Mouse (Mus musculus): Measurements from ENCODE around the gene Serpina5.

The Serpina5 gene

DNA sequence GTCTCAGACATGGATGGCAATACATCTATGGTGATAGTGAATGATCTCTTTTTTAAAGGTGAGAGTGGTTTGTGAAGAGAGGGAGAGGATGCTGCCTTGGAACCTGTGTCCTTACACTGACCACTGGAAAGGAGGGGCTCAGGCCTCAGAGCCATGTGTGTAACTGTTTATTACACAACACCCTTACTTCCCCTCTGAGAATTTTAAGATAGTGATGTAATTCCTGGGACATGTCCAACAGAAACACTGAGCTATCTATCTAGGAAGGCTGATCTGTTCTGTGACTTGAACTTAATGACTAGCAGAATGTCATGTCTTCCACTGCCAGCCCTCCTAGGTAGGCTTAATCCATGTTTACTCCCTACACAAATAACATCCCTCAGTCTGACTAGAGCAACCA is 30.1 kb downstream of the Serpina5 start:
- DNase-seq: no peak

DNA sequence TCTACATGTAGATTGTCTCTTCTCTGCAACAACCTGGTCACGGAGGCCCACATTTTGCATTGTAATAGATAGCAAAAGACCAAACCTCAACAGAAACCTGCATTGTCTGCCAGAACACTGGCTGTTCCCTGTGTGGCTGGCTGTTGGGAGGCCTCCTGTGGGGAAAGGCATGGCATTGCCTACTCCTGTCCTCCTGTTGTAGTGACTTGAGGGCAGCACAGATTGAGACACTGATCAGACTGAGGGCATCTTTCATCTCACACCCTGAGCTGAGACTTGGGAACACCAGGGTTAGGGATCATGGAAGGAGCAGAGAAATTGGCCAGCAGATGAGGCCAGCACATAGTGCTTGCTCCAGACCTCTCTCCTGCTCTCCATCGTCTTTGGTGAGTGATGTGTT is 37.3 kb downstream of the Serpina5 start:
- no peak for DNase-seq

DNA sequence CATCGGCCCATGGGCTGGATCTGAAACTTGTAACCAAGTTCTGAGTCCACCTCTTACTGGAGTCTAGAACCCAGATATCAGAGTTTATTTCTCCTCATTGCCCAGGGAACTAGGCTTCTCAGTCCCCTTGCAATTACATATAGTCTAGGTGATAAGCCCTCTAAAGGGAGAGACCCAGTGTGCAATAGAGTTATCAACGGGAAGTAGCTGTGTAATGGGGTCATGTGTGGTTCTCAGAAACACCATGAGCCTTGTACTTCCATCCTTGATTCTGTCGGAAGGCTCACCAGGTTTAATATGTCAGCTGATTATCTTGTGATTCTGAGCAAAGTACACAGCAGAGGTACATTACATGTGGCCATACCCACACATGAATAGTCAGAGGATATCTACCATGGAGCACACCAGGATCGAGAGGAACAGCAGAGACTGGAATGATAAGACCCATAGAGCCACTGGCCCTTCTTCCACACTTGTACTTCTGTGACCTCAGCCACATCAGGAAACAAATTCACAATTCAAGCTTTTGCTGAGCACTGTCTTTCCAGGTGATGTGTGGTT is 39.7 kb downstream of the Serpina5 start:
- DNase-seq: no peak

DNA sequence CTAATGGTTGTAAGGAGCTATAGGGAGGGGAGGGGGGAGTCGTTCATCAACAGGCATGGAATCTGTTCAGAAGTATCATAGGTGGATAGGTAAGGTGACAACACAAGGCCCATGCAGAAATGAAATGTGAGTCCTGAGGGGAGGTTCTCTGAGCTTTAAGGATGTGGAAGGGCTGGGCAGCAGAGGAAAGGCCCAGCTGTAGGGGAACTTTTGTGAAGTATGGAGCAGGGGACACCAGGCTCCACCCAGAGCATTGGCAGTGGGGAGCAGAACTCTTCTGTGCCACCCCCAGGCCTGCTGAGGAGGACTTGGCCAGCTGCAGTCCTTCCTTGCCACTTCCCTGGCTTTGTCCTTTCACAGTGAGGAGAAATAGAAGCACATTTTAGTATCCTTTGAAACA is 40.6 kb downstream of the Serpina5 start:
- no peak for DNase-seq

DNA sequence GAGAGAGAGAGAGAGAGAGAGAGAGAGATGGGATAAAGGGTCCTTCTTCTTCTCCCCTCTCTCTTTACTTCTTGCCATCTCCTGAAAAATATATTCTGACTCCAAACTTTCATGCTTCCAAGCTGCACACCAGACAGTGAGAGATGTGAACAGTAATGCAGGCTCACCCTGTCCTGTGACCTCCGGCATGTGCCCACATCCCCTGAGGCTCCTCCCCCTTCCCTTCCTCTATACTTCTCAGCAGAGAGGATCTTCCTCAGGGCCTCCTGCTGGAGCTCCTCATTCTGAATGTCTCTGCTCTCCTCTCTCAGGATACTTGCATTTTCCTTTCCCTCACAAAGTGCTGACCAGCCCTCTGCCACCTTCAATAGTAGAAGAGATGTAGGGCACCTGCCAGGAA is 41.5 kb downstream of the Serpina5 start:
- DNase-seq: no peak

DNA sequence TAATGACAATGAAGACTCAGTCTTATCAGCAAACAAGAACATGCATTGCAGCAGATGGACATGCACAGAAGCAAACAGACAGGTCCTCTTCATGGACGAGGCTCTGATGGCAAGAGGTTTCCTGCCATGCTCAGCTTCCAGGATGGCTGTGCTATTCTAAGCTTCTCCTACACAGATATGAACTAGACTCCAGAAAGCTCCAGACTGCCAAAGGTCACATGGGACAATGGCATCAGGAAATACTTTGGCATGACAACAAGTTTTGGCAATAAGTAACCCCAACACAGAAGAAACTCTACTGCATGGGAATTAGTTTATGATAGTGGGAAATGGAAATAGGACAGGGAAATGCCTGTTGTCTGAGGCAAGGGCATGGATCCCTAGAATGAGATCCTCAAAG is 42.4 kb downstream of the Serpina5 start:
- DNase-seq: no peak

DNA sequence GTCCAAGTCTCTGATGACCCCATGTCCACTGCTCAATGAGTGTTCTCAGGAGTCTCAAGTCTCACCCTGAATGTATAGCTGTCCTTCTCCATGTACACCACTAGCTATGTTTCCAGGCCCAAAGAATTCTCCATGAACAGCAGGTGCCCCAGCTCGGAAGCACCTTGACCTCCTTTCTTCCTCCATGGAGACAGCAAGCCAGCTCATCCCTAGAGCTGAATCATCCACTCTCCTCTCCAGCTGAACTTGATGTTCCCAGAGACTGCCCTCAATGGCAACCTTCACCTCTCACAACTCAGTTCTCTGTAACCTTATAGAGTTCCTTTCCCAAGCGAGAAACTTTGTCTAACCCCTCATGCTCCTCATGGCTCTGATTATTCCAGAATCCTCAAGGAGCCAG is 44.7 kb downstream of the Serpina5 start:
- no peak for DNase-seq

DNA sequence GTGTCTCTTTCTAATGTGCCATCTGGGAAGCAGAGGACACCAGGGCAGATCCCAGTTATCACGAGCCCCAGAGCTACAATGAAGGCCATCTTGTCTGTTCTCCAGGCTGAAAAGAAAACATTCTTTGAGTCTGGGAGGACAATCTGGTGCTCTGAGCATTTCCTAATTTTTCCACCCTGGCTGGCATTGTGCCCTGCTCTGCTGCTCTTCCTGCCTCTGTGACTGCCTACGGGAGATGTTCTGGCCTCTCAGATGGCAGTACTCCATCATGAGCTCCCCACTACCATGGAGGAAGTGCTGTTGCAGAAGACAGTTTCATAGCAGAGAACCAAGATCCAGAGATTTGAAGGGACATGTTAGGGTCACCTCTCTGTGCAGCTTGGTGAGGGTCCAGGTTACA is 51.1 kb downstream of the Serpina5 start:
- no peak for DNase-seq

DNA sequence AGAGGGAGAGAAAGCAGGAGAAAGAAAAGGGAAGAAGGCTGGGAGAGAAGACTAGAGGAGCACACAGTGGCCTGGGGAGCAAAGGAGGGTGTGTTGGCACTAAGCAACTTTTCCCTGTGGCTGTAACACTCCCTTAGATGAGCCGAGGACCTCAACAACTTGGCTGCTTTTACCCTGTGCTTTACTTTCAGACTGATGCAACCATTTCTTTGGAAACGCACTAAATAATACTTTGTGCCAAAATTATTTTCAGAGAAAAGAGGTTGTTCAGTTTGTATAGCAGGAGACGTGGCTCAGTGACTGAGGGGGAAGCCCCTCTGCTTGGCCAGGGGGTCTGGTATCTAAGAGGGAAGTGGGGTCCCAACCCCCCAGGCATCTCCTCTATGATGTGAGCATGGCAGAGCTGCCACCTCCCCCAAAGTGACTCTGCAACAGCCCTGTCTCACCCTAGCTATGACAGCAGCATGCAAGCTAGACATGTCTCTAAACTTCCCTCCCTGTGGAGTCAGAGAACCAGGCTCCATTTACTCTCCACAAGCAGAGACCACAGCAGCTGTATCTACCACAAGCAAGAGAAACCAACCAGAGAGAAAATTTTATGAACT is 52.2 kb downstream of the Serpina5 start:
- no peak for DNase-seq

DNA sequence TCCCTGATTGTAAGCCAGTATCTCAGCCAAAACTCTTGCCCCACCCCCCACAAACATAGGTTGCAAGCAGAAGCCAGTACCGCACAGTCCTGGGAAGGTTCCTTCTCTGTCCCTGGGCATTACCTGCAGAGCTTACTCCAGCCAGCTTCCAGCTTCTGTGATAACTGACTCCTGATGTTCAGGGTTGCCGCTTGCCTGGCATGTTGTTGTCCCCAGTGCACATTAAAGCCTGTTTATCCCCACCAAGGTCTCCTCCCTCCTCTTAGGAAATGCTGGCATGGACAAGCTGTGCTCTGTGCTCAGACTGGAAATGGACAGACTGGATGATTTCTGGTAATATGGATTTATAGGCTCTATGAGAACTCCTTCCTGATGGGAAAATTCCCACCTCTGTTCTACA is 52.7 kb downstream of the Serpina5 start, which contains the start of gene Serpina3c:
TSS of gene Serpina3c (minus strand) at position 215 of the 400 bp plus-strand sequence.
- no peak for DNase-seq

Measured in thymus, postnatal 14 days (tissue).